Mouse (Mus musculus): ENCODE data around the gene Lrrc19. TPM values are rescaled to one million over a fixed set of nuclear protein-coding genes. Genes with fewer than 3 reads are reported as not detected.

Lrrc19 gene
- not detected for polyA plus RNA-seq (2017; shearing (Covaris generic))

DNA sequence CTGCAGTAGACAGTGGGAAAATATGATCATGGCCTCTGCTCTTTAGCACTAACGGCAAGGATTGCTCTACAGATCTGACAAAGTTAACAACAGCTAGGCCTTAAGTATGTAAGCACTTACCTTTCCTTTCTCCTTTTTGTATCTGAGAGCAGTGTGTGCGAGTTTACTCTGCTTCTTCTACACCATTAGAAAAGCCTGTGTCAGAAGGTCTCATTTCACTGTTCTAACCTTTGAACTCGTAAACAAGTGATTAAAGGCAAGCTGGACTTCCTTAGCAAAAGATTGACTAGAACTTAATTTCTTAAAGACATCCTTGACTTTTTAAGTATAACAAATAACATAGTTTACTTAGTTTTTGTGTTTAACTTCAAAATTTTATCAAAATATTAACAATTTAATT, at the start of gene Lrrc19:
Lrrc19 (minus strand) TSS at position 225 of the 400 bp plus-strand sequence.

DNA sequence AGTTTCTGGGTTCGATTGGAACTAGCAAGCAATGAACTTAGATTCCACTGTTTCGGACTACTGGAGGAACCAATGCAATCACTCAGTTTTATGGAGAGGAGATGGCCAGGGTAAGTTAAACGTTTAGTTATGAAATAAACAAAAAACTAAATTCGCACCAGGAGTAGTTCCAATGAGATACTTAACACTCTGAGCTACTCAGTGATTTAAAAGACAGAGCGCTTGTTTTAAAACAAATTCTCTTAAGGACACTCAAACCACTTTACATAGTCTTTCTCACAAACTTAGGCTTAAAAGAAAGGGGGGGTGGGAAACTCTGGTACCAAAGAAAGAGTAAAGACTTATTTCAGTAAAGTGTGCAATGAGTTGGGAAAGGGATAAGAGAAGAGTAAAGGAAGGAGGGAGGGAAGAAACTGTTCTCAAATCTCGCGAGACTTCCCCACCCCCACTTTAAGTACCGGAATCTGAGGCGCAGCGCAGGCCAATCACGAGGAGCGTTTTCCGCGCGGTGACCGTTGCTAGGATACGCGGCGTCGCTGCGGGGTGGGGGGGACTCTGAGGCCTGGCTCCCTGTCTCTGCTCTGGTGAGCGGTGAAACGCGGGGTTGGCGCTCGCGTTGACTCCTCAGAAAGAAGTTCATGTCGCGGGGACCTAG, 35.8 kb downstream of the Lrrc19 start, which contains the start of gene Ift74:
Ift74 (plus strand) TSS at position 520 of the 655 bp plus-strand sequence.

DNA sequence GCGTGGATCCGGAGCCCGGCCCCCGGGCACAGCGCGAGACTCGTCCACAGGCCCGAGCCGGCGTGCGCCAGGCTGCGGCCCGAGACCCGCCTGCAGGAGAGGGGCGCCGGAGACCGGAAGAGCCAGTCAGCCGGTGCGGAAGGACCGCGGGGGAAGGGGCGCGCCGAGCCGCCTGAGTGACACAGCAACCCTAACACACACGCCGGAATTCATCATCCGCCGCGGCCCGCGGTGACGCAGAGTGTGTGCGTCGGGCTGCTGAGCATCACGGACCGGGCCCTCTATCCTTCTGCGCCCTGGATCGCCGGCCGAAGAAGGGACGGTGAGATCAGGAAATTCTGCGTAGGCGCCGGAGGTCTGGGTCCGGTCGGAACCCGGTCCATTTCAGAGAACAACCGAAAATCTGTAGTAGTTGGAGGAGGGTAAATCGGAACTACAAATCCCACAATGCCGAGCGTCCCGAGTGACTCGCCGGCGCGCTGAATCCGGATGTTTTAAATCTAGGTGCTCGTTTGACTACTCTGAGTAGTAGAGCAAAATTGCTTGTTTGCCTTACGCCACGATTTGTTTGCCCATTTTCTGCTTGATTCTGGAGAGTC, 46.8 kb downstream of the Lrrc19 start, which contains the start of gene Plaa:
Plaa (minus strand) TSS at position 214 of the 599 bp plus-strand sequence.

Other genes with a start within 250 kb of the Lrrc19 start
- not detected for gene Gm10306, start 93.6 kb downstream of the Lrrc19 start, polyA plus RNA-seq (2017; shearing (Covaris generic))
- gene Caap1, start 93.3 kb downstream of the Lrrc19 start, polyA plus RNA-seq (2017; shearing (Covaris generic)) = 5.3 TPM
- 46.2 TPM for gene Plaa, start 46.9 kb downstream of the Lrrc19 start, polyA plus RNA-seq (2017; shearing (Covaris generic))
- 4.0 TPM for gene Ift74, start 35.7 kb downstream of the Lrrc19 start, polyA plus RNA-seq (2017; shearing (Covaris generic))
- gene Tek, start 89.1 kb upstream of the Lrrc19 start, polyA plus RNA-seq (2017; shearing (Covaris generic)) = not detected